Mouse (Mus musculus) heart, embryonic 10.5 days (tissue): Measurements from ENCODE around the gene Rcor1. TPM values are rescaled to one million over a fixed set of nuclear protein-coding genes. Genes with fewer than 3 reads are reported as not detected.

Experiments used
- DNase-seq: peaks from one replicate; pipeline ENCODE4 v3.0.0-alpha.2; 2017; ENCODE audit warnings: low spot score
- H3K27ac ChIP-seq: fragments of 300-500 bp; sonication (generic); 2 replicates; pipeline ENCODE4 v1.5.1; 2016; ENCODE audit warnings: mild to moderate bottlenecking
- H3K27me3 ChIP-seq: fragments of 300-500 bp; sonication (generic); 2 replicates; pipeline ENCODE4 v1.6.1; 2016; ENCODE audit warnings: mild to moderate bottlenecking; ENCODE audit not compliant: poor library complexity, insufficient read depth, severe bottlenecking
- H3K36me3 ChIP-seq: fragments of 300-500 bp; sonication (generic); 2 replicates; pipeline ENCODE4 v1.6.1; 2016; ENCODE audit warnings: mild to moderate bottlenecking, moderate library complexity
- H3K4me1 ChIP-seq: fragments of 300-500 bp; sonication (generic); 2 replicates; pipeline ENCODE4 v1.6.1; 2016; ENCODE audit warnings: mild to moderate bottlenecking
- H3K4me3 ChIP-seq: fragments of 300-500 bp; sonication (generic); 2 replicates; pipeline ENCODE4 v1.5.1; 2016; ENCODE audit warnings: mild to moderate bottlenecking, moderate library complexity
- H3K9me3 ChIP-seq: fragments of 300-500 bp; sonication (generic); 2 replicates; pipeline ENCODE4 v1.6.1; 2016; ENCODE audit warnings: mild to moderate bottlenecking, moderate library complexity
- WGBS: fragments of 180-500 bp; shearing (Covaris S2); methylation state at CpG from one replicate; pipeline ENCODE4 v1.1.7; 2016; 5-methylcytosine and 5-hydroxymethylcytosine counted together
- polyA plus RNA-seq: library from polyadenylated mRNA; unstranded; fragments of >200 nt; fragmentation: Nextera tagmentation; extraction: Ambion mirVana; gene quantifications from 2 replicates; pipeline ENCODE4 v1.2.1, GENCODE M21; 2016

The Rcor1 gene
- polyA plus RNA-seq, 1 experiment from 2014 or later, result 9.2 TPM

GRCm38 (mm10) chr12:111089145-111089544 is 50.0 kb downstream of the Rcor1 start:
- WGBS, result 83% methylated on average over 7 of the region's 7 CpGs
- no peaks in the 10 kb centered on the region for H3K27me3 ChIP-seq
- no peak for DNase-seq
- H3K27ac ChIP-seq, result no peak overlapping the region
- H3K36me3 ChIP-seq, result peaks cover 20% of the 10 kb centered on the region
- no peak overlapping the region for H3K4me3 ChIP-seq
- no peaks in the 10 kb centered on the region for H3K9me3 ChIP-seq
- H3K4me1 ChIP-seq, result peaks cover 24% of the 10 kb centered on the region

GRCm38 (mm10) chr12:111090801-111091200 is 51.6 kb downstream of the Rcor1 start:
- Histone ChIP-seq H3K36me3 (peaks cover 26% of the 10 kb centered on the region), H3K27me3 (no peaks in the 10 kb centered on the region), H3K4me3 (no peak overlapping the region), H3K4me1 (peaks cover 24% of the 10 kb centered on the region), H3K9me3 (no peaks in the 10 kb centered on the region), H3K27ac (no peak overlapping the region)
- DNase-seq, result no peak

- Histone ChIP-seq H3K4me1 (peaks cover 24% of the 10 kb centered on the region), H3K4me3 (no peak overlapping the region), H3K9me3 (no peaks in the 10 kb centered on the region), H3K27ac (no peak overlapping the region), H3K36me3 (peaks cover 28% of the 10 kb centered on the region), H3K27me3 (no peaks in the 10 kb centered on the region)
- no peak for DNase-seq
- 92% methylated on average over 10 of the region's 10 CpGs for WGBS
These were observed 52.8 kb downstream of the Rcor1 start for GRCm38 (mm10) chr12:111091981-111092380.

GRCm38 (mm10) chr12:111094073-111094472 is 54.9 kb downstream of the Rcor1 start:
- Histone ChIP-seq H3K4me3 (no peak overlapping the region), H3K27me3 (no peaks in the 10 kb centered on the region), H3K36me3 (peaks cover 38% of the 10 kb centered on the region), H3K27ac (no peak overlapping the region), H3K9me3 (no peaks in the 10 kb centered on the region), H3K4me1 (peaks cover 15% of the 10 kb centered on the region)
- 51% methylated on average over 5 of the region's 5 CpGs for WGBS
- DNase-seq, result no peak

- Histone ChIP-seq H3K27ac (no peak overlapping the region), H3K27me3 (no peaks in the 10 kb centered on the region), H3K9me3 (no peaks in the 10 kb centered on the region), H3K4me1 (peaks cover 10% of the 10 kb centered on the region; the same call in 1 of the 2 replicates), H3K36me3 (peaks cover 41% of the 10 kb centered on the region), H3K4me3 (no peak overlapping the region)
- WGBS, result 94% methylated on average over 6 of the region's 6 CpGs
- DNase-seq, result no peak
These were observed 55.9 kb downstream of the Rcor1 start for GRCm38 (mm10) chr12:111095086-111095485.

- Histone ChIP-seq H3K4me3 (no peak overlapping the region), H3K27me3 (no peaks in the 10 kb centered on the region), H3K36me3 (peaks cover 44% of the 10 kb centered on the region), H3K4me1 (peaks cover 10% of the 10 kb centered on the region; the same call in 1 of the 2 replicates), H3K9me3 (no peaks in the 10 kb centered on the region), H3K27ac (no peak overlapping the region)
- no peak for DNase-seq
- WGBS, result 83% methylated on average over 6 of the region's 6 CpGs
These were observed 57.1 kb downstream of the Rcor1 start for GRCm38 (mm10) chr12:111096249-111096648.

GRCm38 (mm10) chr12:111097036-111097435 is 57.9 kb downstream of the Rcor1 start:
- H3K4me1 ChIP-seq, result peaks cover 8% of the 10 kb centered on the region; the same call in 1 of the 2 replicates
- DNase-seq, result no peak
- peaks cover 51% of the 10 kb centered on the region for H3K36me3 ChIP-seq
- no peaks in the 10 kb centered on the region for H3K9me3 ChIP-seq
- no peak overlapping the region for H3K27ac ChIP-seq
- no peak overlapping the region for H3K4me3 ChIP-seq
- WGBS, result 96% methylated on average over 8 of the region's 8 CpGs
- H3K27me3 ChIP-seq, result no peaks in the 10 kb centered on the region

GRCm38 (mm10) chr12:111111176-111111575 is 72.0 kb downstream of the Rcor1 start:
- WGBS, result 91% methylated on average over 8 of the region's 8 CpGs
- Histone ChIP-seq H3K4me1 (peaks cover 10% of the 10 kb centered on the region; the same call in 1 of the 2 replicates), H3K27me3 (no peaks in the 10 kb centered on the region), H3K36me3 (peaks cover 86% of the 10 kb centered on the region), H3K9me3 (no peaks in the 10 kb centered on the region), H3K4me3 (no peak overlapping the region), H3K27ac (no peak overlapping the region)
- no peak for DNase-seq

GRCm38 (mm10) chr12:111114593-111114992 is 75.4 kb downstream of the Rcor1 start:
- Histone ChIP-seq H3K4me1 (peaks cover 7% of the 10 kb centered on the region; the same call in 1 of the 2 replicates), H3K36me3 (peaks cover 85% of the 10 kb centered on the region), H3K4me3 (no peak overlapping the region), H3K27me3 (no peaks in the 10 kb centered on the region), H3K9me3 (no peaks in the 10 kb centered on the region), H3K27ac (no peak overlapping the region)
- DNase-seq, result no peak
- 92% methylated on average over 5 of the region's 5 CpGs for WGBS

GRCm38 (mm10) chr12:111119506-111120085 is 80.4 kb downstream of the Rcor1 start:
- Histone ChIP-seq H3K4me1 (peaks cover 7% of the 10 kb centered on the region; the same call in 1 of the 2 replicates), H3K9me3 (0 out of 2 replicates have a peak, but pooled peaks cover 2% of the 10 kb centered on the region), H3K4me3 (no peak overlapping the region), H3K27ac (no peak overlapping the region), H3K36me3 (peaks cover 48% of the 10 kb centered on the region), H3K27me3 (no peaks in the 10 kb centered on the region)
- WGBS, result 88% methylated on average over 5 of the region's 5 CpGs
- no peak for DNase-seq

- H3K27ac ChIP-seq, result no peak overlapping the region
- WGBS, result 88% methylated on average over 9 of the region's 9 CpGs
- H3K4me1 ChIP-seq, result peaks cover 3% of the 10 kb centered on the region; the same call in 1 of the 2 replicates
- H3K4me3 ChIP-seq, result no peak overlapping the region
- no peaks in the 10 kb centered on the region for H3K27me3 ChIP-seq
- DNase-seq, result no peak
- peaks cover 42% of the 10 kb centered on the region for H3K36me3 ChIP-seq
- H3K9me3 ChIP-seq, result 0 out of 2 replicates have a peak, but pooled peaks cover 2% of the 10 kb centered on the region
These were observed 82.0 kb downstream of the Rcor1 start for GRCm38 (mm10) chr12:111120976-111121645.

GRCm38 (mm10) chr12:111122332-111122852 is 83.2 kb downstream of the Rcor1 start:
- H3K4me1 ChIP-seq, result no peaks in the 10 kb centered on the region
- H3K9me3 ChIP-seq, result 0 out of 2 replicates have a peak, but pooled peaks cover 2% of the 10 kb centered on the region
- H3K27ac ChIP-seq, result no peak overlapping the region
- DNase-seq, result no peak
- H3K36me3 ChIP-seq, result peaks cover 32% of the 10 kb centered on the region
- H3K4me3 ChIP-seq, result no peak overlapping the region
- no peaks in the 10 kb centered on the region for H3K27me3 ChIP-seq

GRCm38 (mm10) chr12:111124601-111125260 is 85.6 kb downstream of the Rcor1 start:
- 80% methylated on average over 14 of the region's 14 CpGs for WGBS
- DNase-seq, result no peak
- H3K9me3 ChIP-seq, result 0 out of 2 replicates have a peak, but pooled peaks cover 2% of the 10 kb centered on the region

More at GRCm38 (mm10) chr12:111124601-111125260, 85.6 kb downstream of the Rcor1 start:
- peaks cover 13% of the 10 kb centered on the region; the same call in 1 of the 2 replicates for H3K36me3 ChIP-seq
- no peak overlapping the region for H3K4me3 ChIP-seq
- H3K27ac ChIP-seq, result no peak overlapping the region
- H3K27me3 ChIP-seq, result no peaks in the 10 kb centered on the region
- no peaks in the 10 kb centered on the region for H3K4me1 ChIP-seq
